Mouse (Mus musculus): ENCODE results near the gene Nwd2. TPM values are rescaled to one million over a fixed set of nuclear protein-coding genes. Genes with fewer than 3 reads are reported as not detected.

Gene Nwd2
- polyA plus RNA-seq, 1 experiment, result not detected

- no peak for TF ChIP-seq POLR2A (IDR thresholded peaks at IDR 0.05; ENCODE audit: low read depth, low read length)
- TF ChIP-seq CTCF (IDR thresholded peaks at IDR 0.05; ENCODE audit: borderline replicate concordance, insufficient read depth, low read length), result no peak
- Histone ChIP-seq H3K4me3 (ENCODE audit: insufficient read depth, low read length) (no peak overlapping the region), H3K4me1 (ENCODE audit: control insufficient read depth, insufficient read depth, low read length) (no peaks in the 10 kb centered on the region), H3K27ac (ENCODE audit: insufficient read depth, low read length) (no peak overlapping the region)
Measured at GRCm38 (mm10) chr5:63839801-63840416, 191.0 kb downstream of the Nwd2 start.

GRCm38 (mm10) chr5:63847080-63847479, 198.2 kb downstream of the Nwd2 start:
- Histone ChIP-seq H3K27ac (ENCODE audit: insufficient read depth, low read length) (no peak overlapping the region), H3K4me3 (ENCODE audit: insufficient read depth, low read length) (no peak overlapping the region), H3K4me1 (ENCODE audit: control insufficient read depth, insufficient read depth, low read length) (no peaks in the 10 kb centered on the region)
- TF ChIP-seq POLR2A (IDR thresholded peaks at IDR 0.05; ENCODE audit: low read depth, low read length) (no peak), CTCF (IDR thresholded peaks at IDR 0.05; ENCODE audit: borderline replicate concordance, insufficient read depth, low read length) (no peak)

- TF ChIP-seq CTCF (IDR thresholded peaks at IDR 0.05; ENCODE audit: borderline replicate concordance, insufficient read depth, low read length), result no peak
- TF ChIP-seq POLR2A (IDR thresholded peaks at IDR 0.05; ENCODE audit: low read depth, low read length), result no peak
- no peaks in the 10 kb centered on the region for H3K4me1 ChIP-seq (ENCODE audit: control insufficient read depth, insufficient read depth, low read length)
- H3K27ac ChIP-seq (ENCODE audit: insufficient read depth, low read length), result no peak overlapping the region
- H3K4me3 ChIP-seq (ENCODE audit: insufficient read depth, low read length), result no peak overlapping the region
Measured at GRCm38 (mm10) chr5:63847541-63848226, 198.8 kb downstream of the Nwd2 start.

- Histone ChIP-seq H3K27ac (ENCODE audit: insufficient read depth, low read length) (no peak overlapping the region), H3K4me1 (ENCODE audit: control insufficient read depth, insufficient read depth, low read length) (no peaks in the 10 kb centered on the region), H3K4me3 (ENCODE audit: insufficient read depth, low read length) (no peak overlapping the region)
- TF ChIP-seq CTCF (IDR thresholded peaks at IDR 0.05; ENCODE audit: borderline replicate concordance, insufficient read depth, low read length), result no peak
Measured at GRCm38 (mm10) chr5:63858901-63859300, 210.0 kb downstream of the Nwd2 start.

Other genes starting within 250 kb of the Nwd2 start
- gene 0610040J01Rik, start 163.3 kb downstream of the Nwd2 start, polyA plus RNA-seq (2011; ENCODE audit: insufficient read length, low read depth, missing spikeins), result not detected in 2 replicates